Mouse (Mus musculus) lung, embryonic 16.5 days (tissue): ENCODE results near the gene Rpl10a. TPM values are rescaled to one million over a fixed set of nuclear protein-coding genes. Genes with fewer than 3 reads are reported as not detected.
A peak's percentile ranks its signal among the peaks of the same experiment; 100 is the strongest.
"Not testable (repeated sequence)": the region's sequence is repeated elsewhere in the genome, so short reads cannot be mapped to it uniquely, and the experiment has no call there.

Experiments
- ATAC-seq: fragments of 200-750 bp; cut with Nextera tagmentation; 2 replicates; pipeline ENCODE4 v1.8.0; 2017; ENCODE audit warnings: low read depth, mild to moderate bottlenecking, moderate library complexity
- H3K27ac ChIP-seq: fragments of 300-500 bp; sonication (generic); 2 replicates; pipeline ENCODE4 v1.5.1; 2014; ENCODE audit warnings: mild to moderate bottlenecking, control low read depth, low read length
- H3K27me3 ChIP-seq: fragments of 300-500 bp; sonication (generic); 2 replicates; pipeline ENCODE4 v1.6.1; 2014; ENCODE audit warnings: low read depth, low read length, mixed read lengths; ENCODE audit not compliant: control insufficient read depth, insufficient read depth
- H3K36me3 ChIP-seq: fragments of 300-500 bp; sonication (generic); 2 replicates; pipeline ENCODE4 v1.6.1; 2014; ENCODE audit warnings: low read length; ENCODE audit not compliant: control insufficient read depth, insufficient read depth
- H3K4me1 ChIP-seq: fragments of 300-500 bp; sonication (generic); replicated peaks from 2 replicates; pipeline ENCODE4 v1.6.1; 2014; ENCODE audit warnings: low read length, mixed read lengths; ENCODE audit not compliant: control insufficient read depth, insufficient read depth
- H3K4me2 ChIP-seq: fragments of 300-500 bp; sonication (generic); 2 replicates; pipeline ENCODE4 v1.6.1; 2014; ENCODE audit warnings: low read depth, low read length, control low read depth
- H3K4me3 ChIP-seq: fragments of 300-500 bp; sonication (generic); 2 replicates; pipeline ENCODE4 v1.5.1; 2014; ENCODE audit warnings: mild to moderate bottlenecking, low read length, control low read depth
- H3K9ac ChIP-seq: fragments of 300-500 bp; sonication (generic); 2 replicates; pipeline ENCODE4 v1.6.1; 2014; ENCODE audit warnings: low read length, control low read depth
- H3K9me3 ChIP-seq: fragments of 300-500 bp; sonication (generic); 2 replicates; pipeline ENCODE4 v1.6.1; 2016; ENCODE audit warnings: low read length; ENCODE audit not compliant: control insufficient read depth
- WGBS: fragments of 180-500 bp; shearing (Covaris S2); extraction: QIAGEN DNeasy Blood & Tissue Kit; methylation state at CpG from one replicate; pipeline ENCODE4 v1.1.7; 2014; 5-methylcytosine and 5-hydroxymethylcytosine counted together
- polyA plus RNA-seq: library from polyadenylated mRNA; unstranded; fragments of >200 nt; fragmentation: Nextera tagmentation; extraction: Ambion mirVana; gene quantifications from 2 replicates; pipeline ENCODE4 v1.2.1, GENCODE M21; 2015

Rpl10a gene
- polyA plus RNA-seq, 1 experiment from 2014 or later, result 635 TPM

DNA sequence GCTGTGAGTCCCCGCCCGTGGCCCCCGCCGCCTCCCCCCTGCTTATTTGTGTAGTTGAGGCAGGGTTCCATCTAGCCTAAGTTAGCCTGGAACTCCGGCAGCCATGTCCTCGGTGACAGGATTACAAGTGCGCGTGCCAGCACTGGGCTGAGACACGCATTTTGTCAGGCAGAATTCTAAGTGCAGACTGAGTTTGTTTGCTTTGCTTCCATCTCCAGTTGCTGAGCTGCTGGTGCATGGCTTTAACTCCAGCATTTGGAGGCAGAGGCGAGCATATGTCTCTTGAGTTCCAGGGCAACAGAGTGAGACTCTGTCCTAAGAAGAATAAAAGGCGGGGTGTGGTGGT, 14.4 kb upstream of the Rpl10a start:
- Histone ChIP-seq H3K9ac (peak overlapping the region; percentile 89), H3K4me2 (peak overlapping the region; percentile 88), H3K4me1 (peaks cover 10% of the 10 kb centered on the region), H3K27me3 (no peaks in the 10 kb centered on the region), H3K9me3 (no peaks in the 10 kb centered on the region), H3K27ac (peak overlapping the region; percentile 96), H3K36me3 (peaks cover 21% of the 10 kb centered on the region; the same call in 1 of the 2 replicates), H3K4me3 (peak overlapping the region; percentile 81)
- ATAC-seq, result peak; percentile 47
- 1% methylated on average over 11 of the region's 11 CpGs for WGBS

DNA sequence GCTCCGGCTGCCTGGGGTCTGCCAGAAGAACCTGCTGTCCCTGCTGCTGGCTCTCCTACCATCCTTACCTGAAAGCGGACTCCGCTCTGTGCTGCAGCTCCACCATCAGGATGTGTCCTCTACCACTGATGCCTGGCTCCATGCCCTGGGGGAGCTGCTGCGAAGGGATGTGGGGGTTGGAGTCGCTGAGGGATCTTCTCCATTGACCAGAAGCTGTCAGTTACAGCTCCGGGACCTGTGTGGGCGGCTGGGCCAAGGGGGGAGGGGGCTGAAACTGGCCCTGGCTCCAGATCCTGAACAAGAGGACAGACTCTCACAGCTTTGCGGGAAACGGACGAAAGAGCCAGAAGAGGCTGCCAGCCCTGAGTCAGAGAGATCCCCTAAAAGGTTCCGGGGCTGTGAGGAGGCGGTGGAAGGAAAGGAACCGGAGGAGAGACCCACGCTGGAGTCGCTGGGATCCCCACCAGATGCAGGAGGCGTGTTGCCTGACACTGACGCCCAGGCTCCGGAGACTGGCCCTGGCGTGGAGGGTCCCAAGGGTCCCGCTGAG, 12.6 kb upstream of the Rpl10a start:
- 85% methylated on average over 20 of the region's 20 CpGs for WGBS

DNA sequence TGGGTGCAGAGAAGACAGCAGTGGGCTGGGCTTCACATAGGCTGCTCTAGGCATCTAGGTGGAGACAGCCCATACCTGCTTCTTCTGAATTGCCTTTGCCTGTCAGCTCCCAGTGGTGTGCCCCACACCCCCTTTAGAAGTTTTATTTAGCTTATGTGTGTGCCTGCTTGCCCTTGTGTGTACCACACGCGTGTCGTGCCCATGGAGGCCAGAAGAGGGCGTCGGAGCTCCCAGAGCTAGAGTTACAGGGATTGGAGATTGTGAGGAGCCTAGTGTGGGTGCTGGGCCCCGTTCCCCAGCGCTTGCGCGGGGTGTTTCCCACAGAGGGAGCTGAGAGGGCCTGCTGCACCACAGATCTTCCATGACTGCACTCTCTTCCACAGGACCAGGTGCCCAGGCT, 11.8 kb upstream of the Rpl10a start:
- H3K9ac ChIP-seq, result no peak overlapping the region
- no peak overlapping the region for H3K4me2 ChIP-seq
- no peak for ATAC-seq
- H3K27me3 ChIP-seq, result no peaks in the 10 kb centered on the region
- no peak overlapping the region for H3K4me3 ChIP-seq
- H3K36me3 ChIP-seq, result peaks cover 27% of the 10 kb centered on the region; the same call in 1 of the 2 replicates
- 85% methylated on average over 9 of the region's 9 CpGs for WGBS
- H3K4me1 ChIP-seq, result peaks cover 10% of the 10 kb centered on the region
- no peak overlapping the region for H3K27ac ChIP-seq
- no peaks in the 10 kb centered on the region for H3K9me3 ChIP-seq

More for the DNA sequence above, 12.6 kb upstream of the Rpl10a start:
- no peak for ATAC-seq
- no peaks in the 10 kb centered on the region for H3K9me3 ChIP-seq
- H3K4me3 ChIP-seq, result no peak overlapping the region
- H3K27ac ChIP-seq, result no peak overlapping the region
- no peaks in the 10 kb centered on the region for H3K27me3 ChIP-seq
- H3K9ac ChIP-seq, result 0 out of 2 replicates have a peak overlapping the region, but pooled peaks have one; percentile 14
- peaks cover 10% of the 10 kb centered on the region for H3K4me1 ChIP-seq
- H3K4me2 ChIP-seq, result no peak overlapping the region
- H3K36me3 ChIP-seq, result peaks cover 25% of the 10 kb centered on the region; the same call in 1 of the 2 replicates

DNA sequence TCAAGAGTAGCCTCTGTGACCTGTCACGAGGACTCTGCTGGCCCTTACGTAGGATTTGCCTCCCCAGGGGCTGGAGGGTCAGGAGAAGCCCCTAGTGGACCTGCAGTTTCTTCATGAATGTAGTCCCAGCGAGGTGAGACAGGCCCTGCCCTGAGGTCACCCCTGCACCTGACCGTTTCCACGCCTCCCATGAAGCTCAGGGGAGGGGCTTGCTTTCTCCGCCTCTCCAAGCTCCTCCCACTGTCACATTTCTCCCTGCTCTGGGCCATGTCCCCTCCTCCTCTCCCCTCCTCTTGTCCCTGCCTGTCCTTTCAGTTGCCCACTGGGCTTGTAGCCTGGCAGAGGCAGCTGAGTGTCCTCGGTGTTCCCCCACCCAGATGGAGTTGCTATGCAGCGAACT, 11.2 kb upstream of the Rpl10a start:
- H3K9ac ChIP-seq, result no peak overlapping the region
- H3K27me3 ChIP-seq, result no peaks in the 10 kb centered on the region
- WGBS, result 59% methylated on average over 8 of the region's 8 CpGs
- H3K4me3 ChIP-seq, result no peak overlapping the region
- H3K36me3 ChIP-seq, result peaks cover 27% of the 10 kb centered on the region; the same call in 1 of the 2 replicates
- no peak overlapping the region for H3K4me2 ChIP-seq
- no peaks in the 10 kb centered on the region for H3K9me3 ChIP-seq
- no peak for ATAC-seq
- peaks cover 10% of the 10 kb centered on the region for H3K4me1 ChIP-seq
- H3K27ac ChIP-seq, result no peak overlapping the region

DNA sequence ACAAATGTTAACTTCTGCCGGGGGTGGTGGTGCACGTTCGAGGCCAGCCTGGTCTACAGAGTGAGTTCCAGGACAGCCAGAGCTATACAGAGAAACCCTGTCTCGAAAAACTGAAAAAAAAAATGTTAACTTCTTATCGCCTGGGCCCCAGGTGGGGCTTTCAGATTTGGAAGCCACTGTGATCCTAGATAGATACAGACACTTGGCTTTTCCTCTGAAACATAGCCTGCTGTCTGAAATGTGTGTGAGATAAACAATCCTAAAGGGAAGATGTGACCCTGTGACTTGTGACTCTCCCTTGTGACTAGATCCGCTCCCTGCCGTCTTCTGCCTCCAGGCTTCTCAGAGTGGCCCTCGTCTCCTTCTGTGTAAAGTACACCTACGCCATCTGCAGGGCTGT, 10.5 kb upstream of the Rpl10a start:
- Histone ChIP-seq H3K27ac (no peak overlapping the region), H3K4me3 (no peak overlapping the region), H3K9ac (no peak overlapping the region), H3K4me1 (peaks cover 8% of the 10 kb centered on the region), H3K4me2 (no peak overlapping the region), H3K36me3 (peaks cover 27% of the 10 kb centered on the region; the same call in 1 of the 2 replicates), H3K27me3 (no peaks in the 10 kb centered on the region), H3K9me3 (no peaks in the 10 kb centered on the region)
- 84% methylated on average over 9 of the region's 9 CpGs for WGBS
- ATAC-seq, result no peak

DNA sequence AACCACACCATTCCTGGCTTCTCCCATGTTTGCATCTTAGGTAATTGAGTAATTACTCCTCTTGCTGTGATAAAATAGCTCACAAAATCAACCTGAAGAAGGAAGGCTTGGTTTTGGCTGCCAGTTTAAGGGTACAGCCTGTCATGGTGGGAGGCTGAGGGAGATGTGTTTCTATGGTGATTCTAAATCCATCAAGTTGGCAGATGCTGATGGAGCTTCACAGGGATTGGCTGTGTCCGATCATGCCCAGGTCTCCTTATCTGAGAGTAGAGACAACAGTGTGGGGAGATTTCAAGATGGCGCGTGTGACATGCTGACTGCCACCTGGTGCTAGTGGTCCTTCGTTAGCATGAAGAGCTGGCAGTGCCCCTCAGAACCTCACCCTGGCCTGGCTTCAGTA, 6.6 kb upstream of the Rpl10a start:
- Histone ChIP-seq H3K9ac (no peak overlapping the region), H3K36me3 (peaks cover 32% of the 10 kb centered on the region)

DNA sequence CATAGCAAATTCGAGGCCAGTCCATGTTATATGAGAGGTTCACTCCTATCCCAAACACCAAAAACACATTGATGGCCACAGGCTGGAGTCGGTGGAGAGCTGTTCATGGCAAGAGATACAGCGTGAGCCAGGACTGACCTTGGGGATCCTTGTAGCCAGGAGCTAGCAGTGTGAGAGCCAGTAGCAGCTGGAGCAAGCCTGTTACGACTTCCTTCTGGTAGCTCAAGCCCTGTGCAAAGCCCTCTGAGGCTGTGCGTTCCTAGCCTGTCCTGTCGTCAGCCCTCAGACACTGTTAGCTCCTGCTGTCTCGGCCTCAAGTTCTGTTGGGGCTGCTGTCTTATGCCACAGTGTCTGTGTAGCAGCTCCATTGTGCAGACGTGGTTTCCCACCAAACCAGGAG, 4.5 kb upstream of the Rpl10a start:
- no peak overlapping the region for H3K4me3 ChIP-seq
- peaks cover 4% of the 10 kb centered on the region; the same call in 1 of the 2 replicates for H3K9me3 ChIP-seq
- no peaks in the 10 kb centered on the region for H3K27me3 ChIP-seq
- H3K4me2 ChIP-seq, result no peak overlapping the region
- peaks cover 10% of the 10 kb centered on the region for H3K4me1 ChIP-seq
- H3K36me3 ChIP-seq, result peaks cover 22% of the 10 kb centered on the region
- no peak for ATAC-seq
- H3K9ac ChIP-seq, result no peak overlapping the region
- no peak overlapping the region for H3K27ac ChIP-seq
- 85% methylated on average over 8 of the region's 8 CpGs for WGBS

More for the DNA sequence above, 6.6 kb upstream of the Rpl10a start:
- Histone ChIP-seq H3K4me1 (no peaks in the 10 kb centered on the region), H3K27me3 (no peaks in the 10 kb centered on the region), H3K4me3 (no peak overlapping the region), H3K4me2 (no peak overlapping the region), H3K27ac (no peak overlapping the region), H3K9me3 (peaks cover 4% of the 10 kb centered on the region; the same call in 1 of the 2 replicates)
- no peak for ATAC-seq
- 88% methylated on average over 4 of the region's 4 CpGs for WGBS

DNA sequence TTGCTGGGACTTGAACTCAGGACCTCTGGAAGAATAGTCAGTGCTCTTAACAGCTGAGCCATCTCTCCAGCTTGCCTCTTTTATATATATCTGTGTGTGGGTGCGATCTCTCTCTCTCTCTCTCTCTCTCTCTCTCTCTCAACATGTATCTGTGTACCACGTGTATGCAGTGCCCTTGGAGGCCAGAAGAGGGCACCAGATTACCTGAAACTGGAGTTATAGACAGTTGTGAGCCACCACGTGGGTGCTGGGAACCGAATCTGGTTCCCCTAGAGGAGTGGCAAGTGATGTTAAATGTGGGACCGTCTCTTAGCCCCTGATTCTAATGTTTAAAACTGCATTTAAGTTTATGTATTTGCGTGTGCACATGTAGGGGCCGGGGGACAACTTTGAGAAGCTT, 3.9 kb upstream of the Rpl10a start:
- not testable (repeated sequence) for H3K4me3 ChIP-seq, H3K27ac ChIP-seq, H3K27me3 ChIP-seq, H3K9me3 ChIP-seq, H3K9ac ChIP-seq, ATAC-seq, H3K4me2 ChIP-seq
- whole genome bisulfite sequencing, result 94% methylated on average over 7 of the region's 7 CpGs
- Histone ChIP-seq H3K36me3 (peaks cover 18% of the 10 kb centered on the region), H3K4me1 (peaks cover 10% of the 10 kb centered on the region)

DNA sequence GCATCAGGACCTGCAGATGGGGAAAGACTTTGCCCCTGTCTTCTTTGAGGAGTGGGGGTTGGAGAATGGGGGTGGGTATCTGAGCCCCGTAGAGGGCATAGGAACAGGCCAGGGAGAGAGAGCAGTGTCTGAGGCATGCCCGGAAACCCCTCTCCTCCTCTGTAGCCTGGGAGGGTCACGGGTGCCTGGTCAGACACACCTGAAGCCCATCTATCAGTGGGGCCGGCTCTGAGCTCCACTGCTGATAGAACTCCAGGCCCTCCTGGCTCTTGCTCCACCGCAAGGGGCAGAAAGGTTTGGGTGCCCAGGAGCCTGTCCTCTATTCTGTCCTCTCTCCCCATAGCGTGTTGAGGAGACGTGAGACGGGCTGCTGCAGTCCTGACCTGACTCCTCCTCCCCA, 2.5 kb upstream of the Rpl10a start:
- H3K4me1 ChIP-seq, result peaks cover 18% of the 10 kb centered on the region
- H3K27ac ChIP-seq, result no peak overlapping the region
- WGBS, result 84% methylated on average over 7 of the region's 8 CpGs
- ATAC-seq, result no peak
- no peak overlapping the region for H3K9ac ChIP-seq
- no peak overlapping the region for H3K4me3 ChIP-seq
- no peak overlapping the region for H3K4me2 ChIP-seq
- no peaks in the 10 kb centered on the region for H3K27me3 ChIP-seq
- peaks cover 4% of the 10 kb centered on the region; the same call in 1 of the 2 replicates for H3K9me3 ChIP-seq
- peaks cover 25% of the 10 kb centered on the region for H3K36me3 ChIP-seq
